Comparison of ENCODE assay signal across 8 mouse cellular contexts in the genomic region with DNA sequence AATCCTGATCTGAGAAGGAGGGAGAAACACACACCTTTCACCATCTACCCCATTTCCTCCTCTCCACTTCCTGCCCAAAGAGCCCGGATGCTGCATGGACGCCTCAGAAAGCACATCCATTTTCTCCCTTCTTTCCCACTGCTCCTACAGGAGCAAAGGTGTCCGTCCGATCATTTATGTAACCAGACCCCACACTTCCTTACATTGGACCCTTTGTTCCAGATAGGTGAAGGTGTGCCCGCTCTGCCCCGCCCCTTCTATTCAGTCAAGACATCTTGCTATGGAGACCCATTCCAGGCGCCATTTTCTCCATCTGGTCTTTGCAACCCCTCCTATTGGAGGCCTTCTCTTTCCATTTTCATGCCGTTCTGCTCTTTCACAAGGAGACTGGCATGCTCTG. TPM values are rescaled to one million over a fixed set of nuclear protein-coding genes. Genes with fewer than 3 reads are reported as not detected.
A peak's percentile ranks its signal among the peaks of the same experiment; 100 is the strongest.
DNase-seq lines count a peak whose midpoint lies in the region; ATAC-seq and TF ChIP-seq lines count a peak whose summit lies in the region.

No protein-coding gene starts in this region.

- ATAC-seq in heart, postnatal 0 days (ENCODE audit: insufficient read depth, low read depth), result no peak
- ATAC-seq in neural tube, embryonic 11.5 days (ENCODE audit: insufficient read depth, low FRiP score, low TSS enrichment), result no peak

- peaks cover 25% of the 10 kb centered on the region for H3K27me3 ChIP-seq in heart, postnatal 0 days (ENCODE audit: control insufficient read depth, insufficient read depth, low read length)
- H3K27me3 ChIP-seq in neural tube, embryonic 11.5 days (ENCODE audit: control insufficient read depth, insufficient read depth, low read length), result peaks cover 23% of the 10 kb centered on the region

- TF ChIP-seq POLR2A in brain, embryonic 14.5 days (IDR thresholded peaks at IDR 0.05; ENCODE audit: borderline replicate concordance, extremely low read depth, insufficient read depth, insufficient read length, poor library complexity, severe bottlenecking), result no peak

- TF ChIP-seq EP300 in heart, postnatal 0 days (IDR thresholded peaks at IDR 0.05; ENCODE audit: low read depth), result no peak

- H3K27ac ChIP-seq in heart, postnatal 0 days (ENCODE audit: low read depth), result peak overlapping the region; percentile 85
- peak overlapping the region; percentile 80 for H3K27ac ChIP-seq in neural tube, embryonic 11.5 days (ENCODE audit: low read depth, low read length)

- peaks cover 11% of the 10 kb centered on the region; the same call in 1 of the 2 replicates for H3K4me1 ChIP-seq in heart, postnatal 0 days (ENCODE audit: control insufficient read depth, insufficient read depth)
- peaks cover 14% of the 10 kb centered on the region for H3K4me1 ChIP-seq in neural tube, embryonic 11.5 days (ENCODE audit: control insufficient read depth, insufficient read depth, low read length)

- H3K4me3 ChIP-seq in heart, postnatal 0 days (ENCODE audit: low read depth, low read length), result peak overlapping the region; percentile 66
- H3K4me3 ChIP-seq in neural tube, embryonic 11.5 days (ENCODE audit: low read depth, low read length), result peak overlapping the region; percentile 61

- no peak for TF ChIP-seq CTCF in heart, postnatal 0 days (IDR thresholded peaks at IDR 0.05; ENCODE audit: low read depth)
- TF ChIP-seq CTCF in brain, embryonic 14.5 days (IDR thresholded peaks at IDR 0.05; ENCODE audit: borderline replicate concordance, extremely low read depth, insufficient read depth, insufficient read length), result no peak

- H3K4me2 ChIP-seq in heart, postnatal 0 days (ENCODE audit: low read depth, low read length), result peak overlapping the region; percentile 71
- peak overlapping the region; percentile 47 for H3K4me2 ChIP-seq in neural tube, embryonic 11.5 days (ENCODE audit: low read depth)

- H3K9ac ChIP-seq in heart, postnatal 0 days (replicated peaks; ENCODE audit: low read depth, low read length), result peak overlapping the region; percentile 68
- H3K9ac ChIP-seq in neural tube, embryonic 11.5 days (ENCODE audit: low read length), result peak overlapping the region; percentile 85

- H3K9me3 ChIP-seq in heart, postnatal 0 days (replicated peaks; ENCODE audit: control insufficient read depth, low read length), result peaks cover 33% of the 10 kb centered on the region
- peaks cover 29% of the 10 kb centered on the region for H3K9me3 ChIP-seq in neural tube, embryonic 11.5 days (ENCODE audit: control insufficient read depth, low read length)

- WGBS in heart, postnatal 0 days, result 51% methylated on average over 8 of the region's 8 CpGs
- WGBS in neural tube, embryonic 11.5 days, result 54% methylated on average over 8 of the region's 8 CpGs

- H3K36me3 ChIP-seq in heart, postnatal 0 days (replicated peaks; ENCODE audit: control insufficient read depth, insufficient read depth, low read length), result no peaks in the 10 kb centered on the region
- H3K36me3 ChIP-seq in neural tube, embryonic 11.5 days (ENCODE audit: control insufficient read depth, insufficient read depth, low read length), result no peaks in the 10 kb centered on the region

- DNase-seq in heart, postnatal 0 days (ENCODE audit: low spot score), result no peak
- DNase-seq in heart, adult 18-20 months, result no peak
- DNase-seq in brain, embryonic 14.5 days (ENCODE audit: low read depth), result peak; percentile 72
- peak; percentile 43 for DNase-seq in induced T-regulatory cell, adult 2 months (ENCODE audit: low read depth)
- DNase-seq in neural tube, embryonic 11.5 days (ENCODE audit: low spot score), result peak; percentile 57
- no peak for DNase-seq in adrenal gland, adult 18-20 months (ENCODE audit: low spot score in 2 of 2)
- DNase-seq in spleen, postnatal 14 days (ENCODE audit: low spot score in 2 of 2), result no peak
- no peak for DNase-seq in left cerebral cortex, adult 11 months (ENCODE audit: low spot score)

RNA-seq across cellular contexts. Expression of gene Gnas, which starts 10.3 kb away (rescaled TPM):
- total RNA-seq in heart, postnatal 0 days (2014; rRNA removed; ENCODE audit: low replicate concordance), result 1,131 and 1,208 TPM in 2 replicates
- 1,263 and 1,283 TPM in 2 replicates for polyA plus RNA-seq in heart, postnatal 0 days (2015; fragmentation: Nextera tagmentation; extraction: Ambion mirVana)
- total RNA-seq in heart, adult 18-20 months (2021), result 1,000 to 10,000 TPM; 1,194 to 1,253 TPM
- polyA plus RNA-seq in brain, embryonic 14.5 days (2012; rRNA removed), result 1,690 and 2,178 TPM in 2 replicates
- 1,351 and 1,381 TPM in 2 replicates for polyA plus RNA-seq in neural tube, embryonic 11.5 days (2014; fragmentation: Nextera tagmentation; extraction: Ambion mirVana)
- 1,000 to 10,000 TPM; 2,555 to 2,708 TPM for total RNA-seq in adrenal gland, adult 18-20 months (2021)

RNA-seq across cellular contexts. Expression of gene Gm20721, which starts 52.1 kb away (rescaled TPM):
- total RNA-seq in heart, postnatal 0 days (2014; rRNA removed; ENCODE audit: low replicate concordance), result not detected in 2 replicates
- 11.3 and 15.8 TPM in 2 replicates for polyA plus RNA-seq in heart, postnatal 0 days (2015; fragmentation: Nextera tagmentation; extraction: Ambion mirVana)
- total RNA-seq in heart, adult 18-20 months (2021), result 1 to 10 TPM; 1.8 to 2.3 TPM
- polyA plus RNA-seq in brain, embryonic 14.5 days (2012; rRNA removed), result 0.53 and 0.71 TPM in 2 replicates
- 8.1 and 9.1 TPM in 2 replicates for polyA plus RNA-seq in neural tube, embryonic 11.5 days (2014; fragmentation: Nextera tagmentation; extraction: Ambion mirVana)
- total RNA-seq in adrenal gland, adult 18-20 months (2021), result 1 to 10 TPM; 1.3 to 1.7 TPM

Comparison
In these comparisons a context has a peak if more than half of its experiments do, and no peak if none do; other contexts are left out.
1. DNase-seq: peak in brain, embryonic 14.5 days (single experiment), induced T-regulatory cell, adult 2 months (single experiment) and neural tube, embryonic 11.5 days (single experiment); none in heart, postnatal 0 days (single experiment), heart, adult 18-20 months (0 of 2), adrenal gland, adult 18-20 months (0 of 2), spleen, postnatal 14 days (0 of 2) and left cerebral cortex, adult 11 months (single experiment).